Mouse (Mus musculus) ES-E14 (cell line): Measurements from ENCODE around the gene Vax1. TPM values are rescaled to one million over a fixed set of nuclear protein-coding genes. Genes with fewer than 3 reads are reported as not detected.

Experiments used
- DNase-seq: peaks from one replicate; pipeline ENCODE4 v3.0.0-alpha.2; 2013; ENCODE audit warnings: low read depth, low spot score
- H3K27ac ChIP-seq: 2 replicates; pipeline ENCODE4 v1.5.1; 2012; ENCODE audit warnings: low read depth, mild to moderate bottlenecking, low read length, moderate library complexity, mixed read lengths; ENCODE audit not compliant: poor library complexity, insufficient read depth, severe bottlenecking
- H3K36me3 ChIP-seq: 2 replicates; pipeline ENCODE4 v1.6.1; 2012; ENCODE audit warnings: mild to moderate bottlenecking, low read length, moderate library complexity, mixed read lengths; ENCODE audit not compliant: control insufficient read depth, poor library complexity, insufficient read depth, severe bottlenecking
- H3K4me1 ChIP-seq, 2 experiments: fragments of 150-350 bp in 1 of 2; sonication (generic) in 1 of 2; 2 replicates each; pipeline ENCODE4 v1.6.1; 2012; ENCODE audit warnings: low read length in 2 of 2, mild to moderate bottlenecking in 1 of 2, mixed read lengths in 1 of 2; ENCODE audit not compliant: control insufficient read depth in 2 of 2, insufficient read depth in 2 of 2, poor library complexity in 1 of 2
- H3K4me3 ChIP-seq, 2 experiments: fragments of 150-350 bp in 1 of 2; sonication (generic) in 1 of 2; 2 replicates each; pipeline ENCODE4 v1.5.1; 2012; ENCODE audit warnings: low read length in 2 of 2, low read depth in 1 of 2, mild to moderate bottlenecking in 1 of 2, mixed read lengths in 1 of 2; ENCODE audit not compliant: insufficient read depth in 1 of 2, poor library complexity in 1 of 2, severe bottlenecking in 1 of 2
- H3K9ac ChIP-seq: 2 replicates; pipeline ENCODE4 v1.6.1; 2012; ENCODE audit warnings: low read depth, mild to moderate bottlenecking, low read length, mixed read lengths; ENCODE audit not compliant: poor library complexity, insufficient read depth, severe bottlenecking
- H3K9me3 ChIP-seq: fragments of 150-350 bp; sonication (generic); 2 replicates; pipeline ENCODE4 v1.6.1; 2012; ENCODE audit warnings: low read depth, mild to moderate bottlenecking, low read length; ENCODE audit not compliant: control insufficient read depth, insufficient read depth
- CHD2 ChIP-seq: IDR thresholded peaks from 2 replicates; pipeline ENCODE4 v1.6.1; 2014; ENCODE audit warnings: mild to moderate bottlenecking, low read depth, low read length, inconsistent platforms
- HCFC1 ChIP-seq: IDR thresholded peaks from 2 replicates; pipeline ENCODE4 v1.6.1; 2012; ENCODE audit warnings: low read length, inconsistent platforms, borderline replicate concordance; ENCODE audit not compliant: insufficient read depth
- MAFK ChIP-seq: IDR thresholded peaks from 2 replicates; pipeline ENCODE4 v1.6.1; 2014; ENCODE audit warnings: mild to moderate bottlenecking, low read depth, low read length, inconsistent platforms; ENCODE audit not compliant: insufficient read depth
- ZC3H11A ChIP-seq: IDR thresholded peaks from 2 replicates; pipeline ENCODE4 v1.6.1; 2012; ENCODE audit warnings: low read depth, mild to moderate bottlenecking, inconsistent platforms, low read length, borderline replicate concordance
- ZNF384 ChIP-seq: IDR thresholded peaks from 2 replicates; pipeline ENCODE4 v1.6.1; 2012; ENCODE audit warnings: low read depth, low read length, inconsistent platforms
- in situ Hi-C, 2 experiments: fragments of 600-800 bp; cut with MboI; formaldehyde crosslinking; loops; one replicate each; pipeline ENCODE4 v1.15.1; 2025; ENCODE audit warnings: low sequenced_read_pairs in 2 of 2, inconsistent platforms in 1 of 2; ENCODE audit not compliant: unreplicated experiment in 2 of 2
- total RNA-seq: library from RNA; depleted of rRNA; stranded (reverse); fragments of 300-350 nt; gene quantifications from 2 replicates; pipeline ENCODE4 v1.2.3, GENCODE M21; 2012

The Vax1 gene
- total RNA-seq, 1 experiment: not detected

DNA sequence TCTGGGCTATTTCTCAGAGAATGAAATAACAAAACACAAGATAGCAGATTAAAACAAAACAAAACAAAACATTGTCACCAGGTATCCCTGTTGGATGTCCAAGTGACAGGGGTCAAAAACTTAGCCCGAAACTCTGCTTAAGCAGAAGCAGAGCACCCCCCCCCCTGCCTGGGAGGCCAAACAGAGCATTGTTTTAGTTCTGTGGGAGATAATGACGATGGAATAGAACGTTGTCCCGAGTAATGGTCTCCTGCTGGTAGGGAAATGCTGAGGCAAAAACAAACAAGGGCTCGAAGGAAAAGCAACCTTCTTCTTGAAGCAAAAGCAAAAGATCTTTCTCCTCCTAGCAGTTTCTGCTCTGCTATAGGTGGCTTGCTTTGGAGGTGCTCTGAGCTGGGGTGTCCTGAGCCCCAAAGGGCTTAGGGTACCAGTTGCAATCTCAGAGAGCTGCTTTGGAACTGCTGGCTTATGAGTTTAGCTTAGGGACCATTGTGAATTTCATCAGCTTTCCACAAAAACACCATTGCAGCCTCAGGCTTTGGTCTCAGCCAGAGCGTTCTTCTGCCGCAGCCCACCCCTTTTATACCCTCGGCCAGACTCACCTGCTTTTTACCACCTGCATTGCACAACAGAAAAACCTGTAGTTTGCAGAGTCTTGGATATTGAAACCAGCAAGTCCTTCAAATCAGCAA, 20.7 kb upstream of the Vax1 start:
- no peak for TF ChIP-seq HCFC1
- no peak for TF ChIP-seq ZC3H11A
- TF ChIP-seq MAFK: no peak
- TF ChIP-seq ZNF384: no peak
- no peak for TF ChIP-seq CHD2
- Histone ChIP-seq H3K36me3 (no peaks in the 10 kb centered on the region), H3K9ac (no peak overlapping the region), H3K4me1 (no peaks in the 10 kb centered on the region), H3K9me3 (no peaks in the 10 kb centered on the region), H3K27ac (no peak overlapping the region), H3K4me3 (no peak overlapping the region)
- DNase-seq: no peak
- in situ Hi-C loops: no loop called here

DNA sequence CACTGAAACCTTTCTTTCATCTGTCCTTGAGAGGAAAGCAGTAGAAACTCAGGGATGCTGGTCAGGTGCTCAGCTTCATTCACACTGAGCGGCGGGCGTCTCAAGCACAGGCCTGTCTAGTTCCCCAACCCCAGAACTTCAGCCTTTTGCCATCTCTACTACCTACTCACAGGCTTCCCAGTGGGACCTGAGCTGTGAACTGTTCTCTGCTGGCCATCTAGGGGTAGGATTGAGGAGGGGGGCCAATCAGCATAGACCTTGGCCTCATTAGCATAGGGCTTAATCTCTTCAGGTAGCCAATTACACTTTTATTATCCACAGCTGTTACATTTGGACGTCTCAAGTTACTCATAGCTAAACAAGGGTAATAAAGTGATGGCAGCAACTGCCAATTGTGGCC, 19.1 kb upstream of the Vax1 start:
- Histone ChIP-seq H3K27ac (no peak overlapping the region), H3K4me3 (no peak overlapping the region), H3K9me3 (no peaks in the 10 kb centered on the region), H3K4me1 (no peaks in the 10 kb centered on the region), H3K9ac (no peak overlapping the region), H3K36me3 (no peaks in the 10 kb centered on the region)
- no peak for DNase-seq
- TF ChIP-seq ZC3H11A (no peak), ZNF384 (no peak), HCFC1 (no peak), CHD2 (no peak), MAFK (no peak)
- in situ Hi-C loops: no loop called here

DNA sequence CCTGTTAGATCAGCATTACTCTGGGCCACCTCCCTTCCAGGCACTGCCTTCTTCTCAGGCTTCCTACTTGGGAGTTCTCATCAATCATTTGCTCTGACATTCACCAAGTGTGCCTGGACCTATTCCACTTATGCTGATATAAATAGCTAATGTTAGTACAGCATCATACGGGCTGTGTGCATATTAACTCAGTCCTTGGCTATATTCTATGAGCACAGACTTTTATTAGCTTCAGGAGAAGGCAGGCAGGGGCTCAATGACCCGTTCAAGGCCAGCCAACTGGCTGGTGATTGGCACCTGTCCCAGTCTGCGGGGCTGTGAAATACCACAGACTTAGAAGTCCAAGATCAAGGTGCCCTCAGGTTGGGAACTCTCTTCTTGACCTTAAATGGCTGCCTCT, 14.1 kb upstream of the Vax1 start:
- Histone ChIP-seq H3K4me1 (no peaks in the 10 kb centered on the region), H3K9ac (no peak overlapping the region), H3K4me3 (no peak overlapping the region), H3K9me3 (no peaks in the 10 kb centered on the region), H3K27ac (no peak overlapping the region), H3K36me3 (no peaks in the 10 kb centered on the region)
- TF ChIP-seq ZNF384 (no peak), CHD2 (no peak), HCFC1 (no peak), MAFK (no peak)
- no peak for DNase-seq
- in situ Hi-C loops: no loop called here

DNA sequence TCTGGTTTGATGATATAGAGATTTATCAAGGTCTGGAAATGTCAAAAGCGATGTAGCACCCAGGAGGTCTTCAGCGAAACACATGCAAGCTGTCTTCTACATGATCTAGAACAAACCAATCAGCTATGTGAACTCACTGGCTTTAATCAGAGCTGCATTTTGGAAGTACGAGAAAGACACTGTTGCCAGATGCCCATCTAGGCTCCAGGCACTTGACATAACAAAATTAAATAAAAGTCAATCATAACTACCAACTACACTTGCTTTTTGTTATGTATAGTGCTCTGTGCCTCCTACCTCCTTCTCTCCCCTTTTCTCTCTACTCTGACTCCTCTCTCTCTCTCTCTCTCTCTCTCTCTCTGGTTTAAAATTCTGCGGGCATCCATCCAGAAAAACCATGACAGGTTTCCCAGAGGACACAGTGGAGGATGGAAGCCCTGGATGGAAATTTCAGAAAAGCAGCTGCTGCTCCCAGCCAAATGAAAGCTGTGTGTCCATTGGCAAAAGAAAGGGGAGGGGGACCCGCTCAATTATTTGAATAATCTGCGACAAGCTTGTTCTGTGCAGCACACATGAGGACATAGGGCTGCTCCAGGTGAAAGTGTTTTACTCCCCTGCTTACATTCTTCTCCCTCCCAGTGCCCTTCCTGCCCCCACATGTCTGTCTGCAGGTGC, 3.6 kb upstream of the Vax1 start:
- Histone ChIP-seq H3K36me3 (no peaks in the 10 kb centered on the region), H3K27ac (no peak overlapping the region), H3K9ac (no peak overlapping the region), H3K9me3 (no peaks in the 10 kb centered on the region), H3K4me3 (no peak overlapping the region), H3K4me1 (0 out of 4 replicates have a peak, but pooled peaks cover 0 to 4% of the 10 kb centered on the region in 2 experiments)
- TF ChIP-seq CHD2: no peak
- TF ChIP-seq HCFC1: no peak
- no peak for TF ChIP-seq ZC3H11A
- no peak for TF ChIP-seq MAFK
- no peak for TF ChIP-seq ZNF384
- DNase-seq: no peak
- in situ Hi-C loops: loop anchor here in 1 of 2 experiments (5.0 kb wide), 1 partner anchor 289 kb away; no protein-coding TSS in a partner anchor
